Mouse (Mus musculus) olfactory bulb, adult 2 months (tissue): ENCODE data around the gene Cbx2.

Source experiments
- CTCF ChIP-seq: fragments of 200-500 bp; IDR thresholded peaks from 2 replicates; pipeline ENCODE4 v1.5.1; 2012; ENCODE audit warnings: low read depth, mild to moderate bottlenecking, low read length, moderate library complexity; ENCODE audit not compliant: insufficient read depth
- POLR2A ChIP-seq: fragments of 200-500 bp; IDR thresholded peaks from 2 replicates; pipeline ENCODE4 v1.6.1; 2012; ENCODE audit warnings: mild to moderate bottlenecking, low read depth, low read length, moderate library complexity; ENCODE audit not compliant: insufficient read depth

DNA sequence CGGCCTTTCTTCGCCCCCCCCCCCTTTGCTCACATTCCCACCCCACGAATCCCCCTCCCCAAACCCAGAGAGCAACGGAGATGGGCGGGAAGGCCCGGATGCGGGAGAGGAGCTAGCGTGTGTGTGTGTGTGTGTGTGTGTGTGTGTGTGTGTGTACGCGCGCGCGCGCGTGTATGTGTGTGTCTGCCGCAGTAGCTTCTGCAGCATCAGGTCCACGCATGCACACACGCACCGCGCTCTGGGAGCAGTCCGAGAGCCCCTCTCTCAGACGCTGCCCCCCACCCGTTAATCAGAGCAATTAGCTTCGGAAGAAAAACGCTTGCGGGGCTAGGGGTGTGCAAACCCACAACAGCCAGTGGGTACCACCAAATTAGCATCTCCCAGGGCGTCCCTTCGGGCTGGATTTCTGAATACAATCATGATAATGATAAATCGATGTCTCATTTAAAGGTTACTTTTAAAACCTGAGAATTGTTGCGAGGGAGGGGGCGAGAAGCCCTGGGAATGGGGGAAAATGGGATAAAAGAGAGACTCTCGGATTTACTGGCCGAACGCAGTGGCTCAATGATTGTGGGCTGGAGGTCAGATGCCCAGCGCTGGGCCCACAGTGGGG is 31.1 kb downstream of the Cbx2 start:
- TF ChIP-seq POLR2A: no peak
- no peak for TF ChIP-seq CTCF
